Mouse (Mus musculus): ENCODE measurements around the gene Synj1.

- TF ChIP-seq EP300 (IDR thresholded peaks at IDR 0.05; ENCODE audit: insufficient read depth, low read depth, low read length): no peak
- TF ChIP-seq CTCF (IDR thresholded peaks at IDR 0.05): no peak
- no peak for TF ChIP-seq POLR2A (IDR thresholded peaks at IDR 0.05; ENCODE audit: insufficient read depth, low read depth, low read length)
Observed at GRCm38 (mm10) chr16:91029901-91030300, 18.8 kb upstream of the Synj1 start.

Measured in heart, adult 2 months (tissue).